Mouse (Mus musculus): ENCODE measurements at regions not wholly inside any gene's neighbourhood (a gene's known extent, or its start where the extent isn't known, plus 50 kb on each side); places are given as distances from the start of the nearest gene placed in this dataset.

DNA sequence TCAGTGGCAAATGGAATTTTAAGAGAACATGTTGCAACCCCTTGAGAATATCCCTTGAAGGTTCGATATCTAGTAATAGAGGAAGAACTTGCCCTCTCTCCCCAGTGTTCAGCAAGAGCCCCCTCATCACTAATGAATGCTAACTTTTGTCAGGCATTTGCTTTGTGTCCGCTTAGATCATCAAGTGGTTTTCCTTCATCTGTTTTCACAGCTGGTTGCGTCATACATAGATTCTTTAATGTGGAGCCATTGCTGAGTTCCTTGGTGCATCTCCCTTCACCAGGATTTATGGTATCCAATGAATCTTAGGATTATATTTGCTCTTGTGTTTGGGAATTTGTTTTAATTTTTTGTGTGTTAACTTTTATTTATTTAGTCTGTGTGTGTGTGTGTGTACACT is 124.2 kb upstream of the Twist2 start:
- DNase-seq (ENCODE audit: extremely low spot score) = no peak

DNA sequence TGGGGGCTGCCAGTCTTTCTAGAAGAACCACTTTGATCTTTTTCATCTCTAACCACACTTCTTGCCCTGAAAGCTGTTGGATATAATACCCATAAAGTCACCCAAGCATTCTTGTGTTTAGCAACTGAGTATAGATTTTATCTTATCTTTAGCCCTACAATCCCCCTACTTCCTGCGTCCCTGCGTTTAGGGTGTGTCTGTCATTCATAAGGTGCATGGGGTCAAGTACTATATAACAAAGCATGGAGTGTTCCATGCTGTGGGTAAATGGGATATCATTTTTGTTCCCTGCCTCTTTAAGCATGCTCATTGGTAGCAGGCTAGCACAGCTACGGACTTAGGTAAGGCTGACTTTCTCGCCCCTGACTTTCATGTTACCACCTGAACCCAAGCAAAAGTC is 122.5 kb upstream of the Twist2 start:
- DNase-seq (ENCODE audit: extremely low spot score) = no peak

DNA sequence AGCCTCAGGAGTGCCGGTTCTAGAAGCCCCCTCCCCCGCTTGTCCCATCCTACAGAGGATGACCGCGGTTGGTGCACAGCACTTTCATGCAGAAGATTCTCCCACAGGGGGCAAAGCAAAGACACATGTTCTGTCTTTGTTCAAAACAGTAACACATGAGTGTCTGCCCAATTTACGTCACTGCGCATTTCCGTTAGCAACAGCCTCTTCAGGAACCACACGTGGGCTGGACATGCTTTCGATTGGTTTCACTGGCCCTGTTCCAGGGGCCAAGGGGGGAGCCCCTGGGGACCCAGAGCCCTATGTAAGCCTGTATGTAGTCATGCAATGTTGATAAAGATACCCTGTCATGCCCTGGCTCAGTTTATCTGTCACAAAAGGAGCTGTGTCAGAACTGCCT is 116.2 kb upstream of the Twist2 start:
- no peak for DNase-seq (ENCODE audit: extremely low spot score)

DNA sequence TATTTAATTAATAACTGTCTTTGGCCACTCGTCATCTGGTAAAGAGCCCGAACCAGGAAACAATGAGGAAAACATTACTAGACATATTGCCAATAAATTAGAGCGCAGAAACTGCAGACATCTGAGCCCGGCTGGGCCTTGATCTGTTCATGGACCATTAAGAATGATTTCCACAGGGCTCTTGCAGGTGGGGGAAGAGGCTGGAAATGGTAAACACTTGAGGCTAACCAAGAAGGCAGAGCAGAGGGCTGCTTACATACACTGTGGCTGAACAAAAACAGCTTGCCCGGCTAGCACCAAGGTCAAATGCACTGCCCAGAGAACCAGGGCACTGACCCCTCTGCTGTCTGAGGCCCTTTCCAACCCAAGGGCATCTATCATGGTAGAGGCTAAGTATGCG is 115.5 kb upstream of the Twist2 start:
- no peak for DNase-seq (ENCODE audit: extremely low spot score)

DNA sequence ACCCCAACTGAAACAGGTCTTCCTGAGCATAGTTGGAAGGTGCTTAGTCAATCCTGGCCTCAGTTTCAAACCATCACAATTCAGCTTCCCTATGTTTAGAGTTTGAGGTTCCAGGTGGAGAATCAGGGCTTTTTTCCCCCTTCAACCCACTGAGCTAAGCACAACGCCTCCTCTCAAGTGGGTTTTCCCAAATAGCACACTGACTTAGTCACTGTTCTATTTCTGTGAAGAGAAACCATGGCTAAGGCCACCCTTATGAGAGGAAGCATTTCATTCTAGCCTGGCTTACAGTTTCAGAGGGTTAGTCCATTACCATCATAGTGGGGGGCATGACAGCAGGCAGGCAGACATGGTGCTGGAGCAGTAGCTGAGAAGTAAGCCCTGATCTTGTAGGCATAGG is 109.7 kb upstream of the Twist2 start:
- no peak for DNase-seq (ENCODE audit: extremely low spot score)

DNA sequence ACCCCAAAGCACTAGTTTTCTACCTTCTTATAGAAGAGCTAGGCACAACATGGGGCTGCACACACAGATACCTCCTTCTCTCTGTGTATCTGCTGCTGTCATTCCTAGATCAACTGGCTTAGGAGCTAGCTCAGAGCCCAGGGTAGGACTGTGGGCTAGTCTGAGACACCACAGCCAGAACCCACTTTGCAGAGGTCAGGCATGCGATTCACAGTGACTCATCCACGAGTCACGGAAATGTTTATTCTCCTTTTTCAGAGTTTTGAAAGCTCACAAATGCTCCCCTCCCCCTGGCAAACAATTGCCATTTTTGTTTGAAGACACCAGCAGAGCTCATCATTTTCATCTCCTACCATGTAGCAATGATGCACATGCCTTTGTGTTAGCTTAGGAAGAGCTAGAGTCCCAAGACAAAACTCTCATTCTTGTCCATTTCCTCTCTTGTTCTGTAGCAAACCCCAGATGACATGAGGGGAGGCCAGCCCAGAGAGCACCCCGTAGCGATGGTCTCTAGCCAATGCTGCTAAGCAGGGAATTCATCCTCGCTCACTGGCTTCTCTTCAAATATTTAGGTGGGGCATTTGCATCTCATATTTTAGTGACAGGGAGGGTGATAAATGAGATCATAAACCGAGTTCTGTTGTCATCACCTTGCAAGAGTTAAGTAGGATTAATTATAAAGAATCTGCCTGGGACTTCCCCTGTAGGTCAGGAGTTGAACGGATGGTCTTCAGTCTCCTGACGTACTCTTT is 108.4 kb upstream of the Twist2 start:
- DNase-seq (ENCODE audit: extremely low spot score) = no peak

DNA sequence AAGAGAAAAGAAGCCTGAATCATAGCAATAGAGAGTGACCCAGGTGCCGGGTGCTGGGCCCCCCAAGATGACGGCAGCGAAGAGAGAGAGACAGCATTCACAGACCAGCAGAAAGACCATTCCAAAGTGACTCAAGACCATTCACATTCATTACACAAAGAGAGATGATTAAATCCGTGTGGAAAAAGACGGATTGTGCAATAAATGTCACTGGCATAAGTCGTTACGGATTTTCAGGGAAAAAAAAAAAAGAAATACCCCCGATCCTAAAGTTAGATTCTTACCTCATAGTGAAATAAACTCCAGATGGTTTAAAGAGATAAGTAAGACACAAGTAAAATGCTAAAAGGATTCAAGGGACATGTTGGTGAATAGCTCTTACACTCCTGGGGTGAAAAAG is 104.2 kb upstream of the Twist2 start:
- no peak for DNase-seq (ENCODE audit: extremely low spot score)

DNA sequence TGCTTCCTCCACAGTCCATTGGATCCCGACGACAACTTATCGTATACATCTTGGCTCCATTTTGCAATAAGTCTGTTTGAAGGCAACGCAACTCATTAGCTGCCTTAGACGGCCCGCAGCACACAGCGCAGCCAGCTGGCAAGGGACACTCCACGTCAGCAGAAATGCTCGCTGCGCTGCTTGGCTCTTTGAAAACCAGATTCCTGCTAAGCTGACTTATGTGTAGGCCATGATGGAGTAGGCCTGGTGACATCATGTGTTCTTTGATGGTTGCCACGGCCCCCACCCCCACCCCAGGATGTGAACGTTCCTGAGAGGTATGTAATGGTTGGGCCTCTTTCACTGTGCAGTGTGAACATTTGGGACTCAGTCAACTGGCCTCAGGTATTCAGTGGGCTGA is 99.8 kb upstream of the Twist2 start:
- no peak for DNase-seq (ENCODE audit: extremely low spot score)

DNA sequence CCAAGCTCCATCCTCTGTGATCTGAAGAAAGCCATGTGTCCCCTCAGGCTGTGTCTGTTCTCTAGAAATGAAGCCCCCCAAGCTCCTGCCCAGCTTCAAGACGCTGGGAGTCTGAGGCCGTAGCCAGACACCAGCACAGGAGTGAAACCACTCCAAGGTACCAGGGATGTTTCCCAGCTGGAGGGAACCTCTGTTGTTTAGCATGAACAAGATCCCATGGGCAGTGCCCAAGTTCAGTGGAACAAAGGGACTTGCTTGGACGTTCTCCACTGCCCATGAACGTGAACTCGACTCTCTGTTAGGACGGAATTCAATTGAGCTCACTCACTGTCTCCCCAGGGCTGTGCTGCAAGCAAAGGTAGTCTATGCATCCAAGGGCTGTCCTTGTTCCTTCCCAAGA is 99.2 kb upstream of the Twist2 start:
- no peak for DNase-seq (ENCODE audit: extremely low spot score)

DNA sequence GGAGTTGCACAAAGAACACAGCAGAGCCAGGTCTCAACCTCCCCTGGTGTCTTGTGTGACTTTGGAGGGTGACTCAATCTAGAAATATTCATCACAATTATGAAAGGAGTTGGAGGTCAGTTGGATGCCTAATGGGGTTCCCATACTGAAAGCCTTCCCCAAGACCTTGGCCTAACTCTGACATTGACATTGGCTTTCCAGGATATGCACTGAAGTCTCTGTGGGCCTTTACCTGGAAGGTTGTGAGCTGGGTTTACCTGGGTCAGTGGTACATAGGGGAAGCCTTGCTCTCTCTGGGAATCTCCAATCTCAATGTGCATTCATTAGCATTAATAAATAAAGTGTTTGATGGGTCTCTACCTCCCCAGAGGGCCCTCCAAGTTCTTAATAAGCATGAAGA is 98.5 kb upstream of the Twist2 start:
- DNase-seq (ENCODE audit: extremely low spot score) = no peak

DNA sequence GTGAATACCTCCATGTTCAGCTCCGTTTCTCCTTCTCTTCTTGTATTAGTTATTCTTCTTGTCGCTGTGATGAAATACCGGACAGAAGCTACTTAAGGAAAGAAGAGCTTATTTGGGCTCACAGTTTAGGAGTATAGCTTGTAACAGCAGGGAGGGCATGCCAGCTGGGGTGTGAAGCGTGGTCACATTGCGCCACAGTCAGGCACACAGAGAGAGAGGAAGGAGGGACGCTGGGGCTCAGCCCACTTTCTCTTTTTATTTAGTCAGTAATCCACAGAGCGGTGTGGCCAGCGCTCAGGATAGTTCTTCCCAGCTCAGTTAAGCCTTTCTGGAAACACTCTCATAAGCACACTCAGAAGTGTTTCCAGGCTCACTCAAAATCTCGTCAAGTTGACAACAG is 95.8 kb upstream of the Twist2 start:
- DNase-seq (ENCODE audit: extremely low spot score) = no peak

DNA sequence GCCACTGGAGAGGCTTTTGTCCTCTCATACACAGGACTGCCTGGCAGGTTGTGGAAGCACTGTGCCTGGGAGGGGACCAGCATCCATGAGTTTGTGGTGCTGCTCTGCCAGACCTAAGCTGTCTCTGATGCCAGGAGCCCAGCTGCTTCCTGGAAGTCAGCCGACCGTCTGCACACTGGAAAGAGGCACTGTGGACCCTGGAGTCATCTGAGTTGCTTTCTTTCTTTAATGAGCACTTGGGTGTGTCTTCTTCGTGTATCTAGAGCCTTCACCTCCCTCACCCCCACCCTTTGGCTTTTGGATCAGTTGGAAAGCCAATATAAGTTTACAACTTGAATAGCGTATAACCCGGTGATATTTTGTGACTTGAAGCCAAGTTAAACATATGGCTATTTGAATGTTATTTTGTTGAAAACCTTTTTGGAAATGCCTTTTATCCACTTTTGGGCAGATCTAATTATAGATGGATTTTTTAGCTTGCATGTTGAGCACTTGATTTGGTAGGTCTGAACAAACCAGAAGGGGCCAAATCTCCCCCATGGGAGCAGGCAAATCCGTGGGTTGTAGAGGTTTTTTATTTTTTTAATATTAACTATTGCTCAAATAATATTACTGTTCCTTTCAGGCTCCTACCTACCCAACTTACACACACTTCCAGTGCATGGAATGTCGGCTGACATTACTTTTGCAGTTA is 92.6 kb upstream of the Twist2 start:
- no peak for DNase-seq (ENCODE audit: extremely low spot score)

DNA sequence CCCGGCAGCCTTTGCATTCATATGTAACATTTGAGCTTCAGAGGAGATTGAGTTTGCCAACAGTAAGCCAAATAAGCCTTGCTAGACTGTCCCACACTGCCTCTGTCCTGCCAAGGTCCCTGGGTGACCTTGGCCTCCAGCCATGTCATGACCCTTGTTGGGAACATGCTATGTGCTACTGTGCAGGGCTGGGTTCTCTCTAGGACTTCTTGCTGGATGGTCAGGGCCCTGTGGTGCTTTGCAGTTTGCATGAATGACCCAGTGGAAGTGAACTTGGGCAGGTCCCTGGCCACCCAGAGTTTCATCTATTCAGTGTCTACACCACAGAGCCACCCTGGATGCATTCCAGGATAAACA is 92.0 kb upstream of the Twist2 start:
- no peak for DNase-seq (ENCODE audit: extremely low spot score)

DNA sequence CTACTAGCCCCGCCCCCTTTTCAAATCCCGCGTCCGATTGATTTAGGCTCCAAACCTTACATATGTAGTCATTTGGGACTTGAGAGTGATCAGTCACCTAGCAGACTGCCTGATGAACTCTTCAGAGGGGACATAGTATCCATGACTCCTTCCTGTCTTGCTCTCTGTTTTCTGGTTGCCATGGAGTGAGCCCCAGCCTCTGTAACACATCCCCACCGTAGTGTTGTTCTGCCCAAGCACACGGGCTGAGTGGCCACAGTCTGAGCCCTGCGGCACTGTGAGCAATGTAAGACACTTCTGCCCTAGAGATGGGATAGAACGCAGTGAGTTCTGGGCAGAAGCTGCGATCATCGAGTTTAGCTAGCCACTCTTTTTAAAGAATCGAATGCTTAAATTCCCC is 88.1 kb upstream of the Twist2 start:
- DNase-seq (ENCODE audit: extremely low spot score) = no peak

DNA sequence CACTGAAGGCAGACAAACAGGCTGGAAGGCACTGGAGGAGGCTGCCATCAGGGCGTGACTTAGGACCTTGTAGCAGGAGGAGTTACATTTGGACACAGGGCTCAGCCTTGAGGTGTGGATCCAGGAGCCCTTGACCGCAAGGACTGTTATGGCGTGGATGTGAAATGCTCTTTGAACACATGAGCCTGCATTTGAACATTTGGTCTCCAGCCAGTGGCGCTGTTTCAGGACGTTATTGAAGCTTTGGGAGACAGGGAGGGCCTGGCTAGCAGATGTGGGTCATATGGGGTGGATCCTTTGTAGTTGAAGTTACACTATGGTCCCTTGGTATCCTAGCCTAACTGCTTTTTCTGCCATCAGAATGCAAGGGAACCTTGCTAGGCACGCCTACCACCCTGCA is 87.0 kb upstream of the Twist2 start:
- DNase-seq (ENCODE audit: extremely low spot score) = no peak

DNA sequence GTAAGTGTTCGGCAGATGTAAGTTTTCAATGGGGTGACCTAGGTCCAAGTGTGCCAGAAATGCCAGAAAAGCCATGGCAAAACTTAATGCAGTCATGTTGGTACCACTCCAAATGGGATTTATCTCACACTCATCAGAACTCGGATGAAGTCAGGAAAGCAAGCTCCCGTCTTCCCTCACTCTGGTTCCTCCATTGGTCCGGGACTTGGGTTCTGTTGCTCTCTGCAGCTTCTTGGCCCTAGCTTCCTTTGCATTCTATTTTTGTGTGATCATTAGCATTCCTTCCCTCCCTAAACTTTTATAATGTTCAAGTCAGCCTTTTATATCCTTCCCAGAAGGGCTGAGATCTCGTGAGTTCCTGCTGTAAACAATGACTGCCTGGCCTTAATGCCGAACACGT is 85.9 kb upstream of the Twist2 start:
- DNase-seq (ENCODE audit: extremely low spot score) = no peak

DNA sequence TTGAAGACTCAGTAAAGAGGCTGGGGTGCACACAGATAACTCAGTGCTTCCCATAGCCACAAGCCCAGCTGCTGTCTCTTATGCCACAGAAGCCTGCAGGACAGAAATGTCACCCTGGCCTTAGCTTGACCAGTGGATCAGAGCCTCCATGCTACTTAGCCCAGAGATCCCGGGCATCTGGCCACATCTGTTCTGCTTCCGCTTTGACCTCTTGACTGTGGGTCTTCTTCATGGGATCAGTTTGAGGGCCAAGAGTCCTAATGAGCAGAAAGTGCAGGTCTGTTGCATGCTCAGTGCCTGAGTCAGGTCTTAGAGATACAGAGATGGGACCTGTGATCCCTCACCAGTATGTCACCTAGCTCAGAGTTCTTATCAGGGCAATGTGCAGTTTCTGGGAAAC is 85.5 kb upstream of the Twist2 start:
- no peak for DNase-seq (ENCODE audit: extremely low spot score)

DNA sequence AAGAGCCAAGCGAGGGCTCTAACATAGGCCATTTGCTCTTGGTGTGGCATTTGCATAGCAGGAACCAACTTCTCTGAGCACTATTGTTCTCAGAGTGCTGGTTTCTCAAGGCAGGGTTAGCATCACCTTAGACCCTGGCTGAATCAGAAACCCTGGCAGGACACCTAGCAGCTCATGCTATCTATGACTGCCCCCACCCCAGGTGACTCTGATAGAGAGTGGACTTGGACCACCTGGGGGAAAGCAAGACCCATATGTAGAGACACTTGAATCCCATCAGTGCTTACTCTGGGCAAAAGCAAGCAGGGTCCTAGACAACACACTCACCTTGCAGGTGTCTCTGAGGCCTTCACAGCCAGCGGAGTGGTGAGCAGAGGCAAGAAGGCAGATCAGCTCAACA is 84.4 kb upstream of the Twist2 start:
- DNase-seq (ENCODE audit: extremely low spot score) = no peak

DNA sequence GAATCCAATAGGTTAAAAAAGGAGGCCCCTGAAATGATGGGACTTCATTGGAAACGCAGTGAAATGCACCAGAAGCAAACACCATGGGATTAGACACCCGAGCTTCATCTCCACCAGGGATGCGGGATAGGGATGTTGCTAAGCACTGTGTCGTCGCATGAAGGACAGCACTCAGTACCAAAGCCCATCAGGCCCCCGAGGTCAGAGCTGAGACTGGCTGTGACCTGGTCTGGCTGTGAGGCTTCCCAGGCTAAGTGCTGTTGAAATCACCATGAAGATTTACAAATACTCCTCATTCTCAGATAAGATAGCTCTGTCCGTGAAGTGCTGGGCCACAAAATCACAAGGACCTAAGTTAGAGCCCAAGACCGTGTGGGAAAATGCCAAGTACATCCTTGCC is 83.3 kb upstream of the Twist2 start:
- DNase-seq (ENCODE audit: extremely low spot score) = no peak

DNA sequence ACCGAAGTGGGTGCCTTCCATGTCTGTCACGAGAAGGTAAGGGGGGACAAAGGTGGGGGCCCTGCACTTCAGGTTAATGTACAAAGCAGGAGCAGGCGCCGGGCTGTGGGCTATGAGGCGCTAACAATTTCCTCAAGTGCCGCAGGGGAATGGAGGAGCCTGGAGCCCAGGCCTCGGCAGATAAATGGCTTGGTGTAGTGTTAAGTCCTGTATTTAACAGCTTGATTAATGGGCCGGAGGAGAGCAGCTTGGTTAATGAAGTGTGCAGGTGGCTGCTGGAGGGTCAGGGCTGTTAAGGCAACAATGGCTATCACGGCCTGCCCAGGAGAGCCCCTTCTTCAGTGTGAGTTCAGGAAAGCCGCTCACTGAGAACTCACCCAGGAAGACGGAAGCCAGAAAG is 72.0 kb upstream of the Twist2 start:
- peak; percentile 9 for DNase-seq (ENCODE audit: extremely low spot score)

DNA sequence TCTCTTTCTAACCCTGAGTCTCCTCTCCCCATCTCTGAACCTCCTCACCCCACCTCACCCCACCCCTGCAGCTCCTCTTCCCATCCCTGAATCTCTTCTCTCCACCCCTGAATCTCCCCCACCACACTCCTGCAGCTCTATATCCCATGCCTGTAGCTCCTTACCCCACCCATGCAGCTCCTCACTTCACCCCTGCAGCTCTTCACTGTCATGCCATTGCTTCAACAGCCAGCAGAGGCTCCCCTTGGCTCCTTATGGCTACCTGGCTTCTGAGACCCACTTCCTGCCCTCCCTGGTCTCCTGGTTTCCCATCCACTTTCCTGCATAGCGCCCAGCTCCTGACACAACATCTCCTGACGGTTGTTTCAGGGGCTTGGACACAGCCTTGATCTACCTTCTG is 71.0 kb upstream of the Twist2 start:
- DNase-seq (ENCODE audit: extremely low spot score) = no peak

DNA sequence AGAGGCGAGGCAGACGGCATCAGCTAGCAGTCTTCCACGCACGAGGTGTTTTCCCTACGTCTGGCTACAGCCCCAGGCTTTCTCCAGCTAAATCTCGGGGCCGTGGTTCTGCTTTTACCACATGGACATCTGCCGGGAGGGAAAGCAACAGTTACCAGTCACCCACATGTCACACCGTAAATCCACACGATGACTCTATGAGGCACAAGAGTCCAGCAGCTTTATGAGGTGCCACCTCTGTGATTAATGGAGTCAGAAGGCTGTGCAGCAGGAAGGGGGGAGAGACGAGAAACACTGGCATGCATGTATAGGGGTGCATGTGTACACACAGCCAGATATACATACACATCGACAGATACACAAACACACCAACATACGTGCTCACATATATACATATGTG is 69.6 kb upstream of the Twist2 start:
- no peak for DNase-seq (ENCODE audit: extremely low spot score)

DNA sequence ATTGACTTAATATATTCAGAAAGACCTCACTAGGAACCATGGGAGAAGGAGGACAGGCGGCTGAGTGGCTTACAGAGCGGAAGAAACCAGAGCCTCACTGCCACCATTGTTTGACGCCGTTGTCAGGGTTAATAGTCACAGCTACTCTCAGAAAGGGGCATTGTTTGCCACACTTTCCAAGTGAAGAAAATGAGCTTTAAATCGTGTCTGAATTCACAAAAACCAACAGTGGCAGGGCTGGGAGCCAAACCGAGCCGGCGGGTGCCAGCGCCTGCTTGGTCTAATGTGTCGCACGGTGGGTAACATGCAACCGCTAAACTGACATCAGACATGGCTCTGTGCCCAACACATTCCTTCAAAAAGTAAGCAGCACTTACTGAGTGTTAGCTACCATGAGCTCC is 68.8 kb upstream of the Twist2 start:
- no peak for DNase-seq (ENCODE audit: extremely low spot score)

DNA sequence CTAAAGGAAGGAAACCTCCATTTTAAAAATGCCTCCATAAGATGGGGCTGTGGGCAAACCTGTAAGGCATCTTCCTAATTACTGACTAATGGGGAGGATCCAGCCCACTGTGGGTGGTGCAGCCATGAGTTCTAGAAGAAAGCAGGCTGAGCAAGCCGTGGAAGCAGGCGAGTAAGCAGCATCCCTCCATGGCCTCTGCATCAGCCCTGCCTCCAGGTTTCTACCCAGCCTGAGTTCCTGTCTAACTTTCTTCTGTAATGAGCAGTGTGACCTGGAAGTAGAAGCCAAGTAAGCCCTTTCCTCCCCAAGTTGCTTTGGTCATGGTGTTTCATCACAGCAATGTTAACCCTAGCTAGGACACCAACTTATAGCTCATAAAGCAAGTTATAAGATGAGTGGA is 66.5 kb upstream of the Twist2 start:
- no peak for DNase-seq (ENCODE audit: extremely low spot score)
